Mouse (Mus musculus): ENCODE results near the gene Gm10382. TPM values are rescaled to one million over a fixed set of nuclear protein-coding genes. Genes with fewer than 3 reads are reported as not detected.
A peak's percentile ranks its signal among the peaks of the same experiment; 100 is the strongest.
"Not testable (repeated sequence)": the region's sequence is repeated elsewhere in the genome, so short reads cannot be mapped to it uniquely, and the experiment has no call there.

Gene Gm10382
- polyA plus RNA-seq, 1 experiment from 2014 or later = 0.65 TPM

- 1% methylated on average over 69 of the region's 69 CpGs for WGBS
- Histone ChIP-seq H3K27me3 (ENCODE audit: control insufficient read depth, insufficient read depth, low read length) (no peaks in the 10 kb centered on the region), H3K4me2 (ENCODE audit: low read depth, low read length, severe bottlenecking) (peak within 1 kb of the TSS; percentile 93), H3K9ac (ENCODE audit: low read length) (peak within 1 kb of the TSS; percentile 97), H3K4me3 (ENCODE audit: low read depth, low read length) (peak within 1 kb of the TSS; percentile 98), H3K9me3 (ENCODE audit: control insufficient read depth, low read length) (no peaks in the 10 kb centered on the region), H3K27ac (ENCODE audit: low read depth, low read length) (peak within 1 kb of the TSS; percentile 94), H3K4me1 (replicated peaks; ENCODE audit: control insufficient read depth, insufficient read depth, low read length) (peaks cover 18% of the 10 kb centered on the region), H3K36me3 (ENCODE audit: control insufficient read depth, insufficient read depth, low read length) (peaks cover 4% of the 10 kb centered on the region; the same call in 1 of the 2 replicates)
- DNase-seq (ENCODE audit: low spot score) = peak; percentile 95
- peak; percentile 68 for ATAC-seq (replicated peaks; ENCODE audit: low FRiP score)
Measured at GRCm38 (mm10) chr5:125389579-125390441, 688 bp downstream of the Gm10382 start, which contains the start of gene Ubc. Ubc (minus strand) TSS chr5:125390202.

DNA sequence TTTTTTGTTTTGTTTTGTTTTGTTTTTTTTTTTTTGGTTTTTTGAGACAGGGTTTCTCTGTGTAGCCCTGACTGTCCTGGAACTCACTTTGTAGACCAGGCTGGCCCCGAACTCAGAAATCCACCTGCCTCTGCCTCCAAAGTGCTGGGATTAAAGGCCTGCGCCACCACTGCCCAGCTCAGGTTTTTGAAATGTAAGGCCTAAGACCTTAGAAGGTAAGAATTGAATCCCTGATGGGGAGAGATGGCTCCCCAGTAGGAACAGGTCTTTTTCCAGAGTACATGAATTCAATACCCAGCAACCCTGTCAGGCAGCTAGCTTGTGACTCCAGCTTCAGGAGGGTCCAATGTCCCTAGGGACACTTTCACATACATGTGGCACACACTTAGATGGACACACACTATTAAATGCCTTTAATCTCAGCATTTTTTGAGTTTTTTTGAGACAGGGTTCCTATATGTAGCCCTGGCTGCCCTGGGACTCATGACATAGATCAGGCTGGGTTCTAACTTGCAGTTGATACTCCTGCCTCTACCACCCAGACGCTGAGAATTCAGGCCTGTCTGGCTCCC is 1.9 kb downstream of the Gm10382 start:
- Histone ChIP-seq H3K9ac (ENCODE audit: low read length) (no peak overlapping the region), H3K9me3 (ENCODE audit: control insufficient read depth, low read length) (no peaks in the 10 kb centered on the region), H3K4me2 (ENCODE audit: low read depth, low read length, severe bottlenecking) (no peak overlapping the region), H3K4me1 (replicated peaks; ENCODE audit: control insufficient read depth, insufficient read depth, low read length) (peaks cover 18% of the 10 kb centered on the region), H3K27ac (ENCODE audit: low read depth, low read length) (no peak overlapping the region), H3K36me3 (ENCODE audit: control insufficient read depth, insufficient read depth, low read length) (no peaks in the 10 kb centered on the region), H3K27me3 (ENCODE audit: control insufficient read depth, insufficient read depth, low read length) (no peaks in the 10 kb centered on the region), H3K4me3 (ENCODE audit: low read depth, low read length) (no peak overlapping the region)
- DNase-seq (ENCODE audit: low spot score) (no peak), ATAC-seq (replicated peaks; ENCODE audit: low FRiP score) (no peak)
- WGBS = 93% methylated on average over 3 of the region's 3 CpGs

- no peak for ATAC-seq (replicated peaks; ENCODE audit: low FRiP score)
- Histone ChIP-seq H3K27me3 (ENCODE audit: control insufficient read depth, insufficient read depth, low read length) (no peaks in the 10 kb centered on the region), H3K4me1 (replicated peaks; ENCODE audit: control insufficient read depth, insufficient read depth, low read length) (peaks cover 18% of the 10 kb centered on the region), H3K27ac (ENCODE audit: low read depth, low read length) (no peak overlapping the region), H3K9me3 (ENCODE audit: control insufficient read depth, low read length) (no peaks in the 10 kb centered on the region), H3K9ac (ENCODE audit: low read length) (no peak overlapping the region), H3K36me3 (ENCODE audit: control insufficient read depth, insufficient read depth, low read length) (no peaks in the 10 kb centered on the region), H3K4me3 (ENCODE audit: low read depth, low read length) (no peak overlapping the region), H3K4me2 (ENCODE audit: low read depth, low read length, severe bottlenecking) (no peak overlapping the region)
- no peak for DNase-seq (ENCODE audit: low spot score)
- WGBS = 91% methylated on average over 5 of the region's 5 CpGs
Measured at GRCm38 (mm10) chr5:125391609-125392008, 2.5 kb downstream of the Gm10382 start.

DNA sequence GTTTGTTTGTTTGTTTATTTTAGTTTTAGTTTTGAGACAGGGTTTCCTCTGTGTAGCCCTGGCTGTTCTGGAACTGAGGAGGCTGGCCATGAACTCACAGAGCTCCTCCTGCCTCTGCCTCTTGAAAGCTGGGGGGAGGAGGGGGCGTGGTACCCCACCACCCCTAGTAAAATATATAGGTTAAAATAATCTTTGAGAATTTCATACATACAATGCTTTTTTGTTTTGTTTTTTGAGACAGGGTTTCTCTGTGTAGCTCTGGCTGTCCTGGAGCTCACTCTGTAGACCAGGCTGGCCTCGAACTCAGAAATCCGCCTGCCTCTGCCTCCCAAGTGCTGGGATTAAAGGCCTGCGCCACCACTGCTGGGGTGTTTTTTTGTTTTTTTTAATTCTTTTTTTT is 3.1 kb downstream of the Gm10382 start:
- not testable (repeated sequence) for H3K27me3 ChIP-seq (ENCODE audit: control insufficient read depth, insufficient read depth, low read length); H3K9me3 ChIP-seq (ENCODE audit: control insufficient read depth, low read length); ATAC-seq (replicated peaks; ENCODE audit: low FRiP score); H3K4me2 ChIP-seq (ENCODE audit: low read depth, low read length, severe bottlenecking); H3K9ac ChIP-seq (ENCODE audit: low read length); DNase-seq (ENCODE audit: low spot score); H3K36me3 ChIP-seq (ENCODE audit: control insufficient read depth, insufficient read depth, low read length); H3K4me3 ChIP-seq (ENCODE audit: low read depth, low read length)
- H3K4me1 ChIP-seq (replicated peaks; ENCODE audit: control insufficient read depth, insufficient read depth, low read length) = peaks cover 18% of the 10 kb centered on the region
- 99% methylated on average over 4 of the region's 4 CpGs for WGBS
- H3K27ac ChIP-seq (ENCODE audit: low read depth, low read length) = peak overlapping the region; percentile 98; the same call in 1 of the 2 replicates

DNA sequence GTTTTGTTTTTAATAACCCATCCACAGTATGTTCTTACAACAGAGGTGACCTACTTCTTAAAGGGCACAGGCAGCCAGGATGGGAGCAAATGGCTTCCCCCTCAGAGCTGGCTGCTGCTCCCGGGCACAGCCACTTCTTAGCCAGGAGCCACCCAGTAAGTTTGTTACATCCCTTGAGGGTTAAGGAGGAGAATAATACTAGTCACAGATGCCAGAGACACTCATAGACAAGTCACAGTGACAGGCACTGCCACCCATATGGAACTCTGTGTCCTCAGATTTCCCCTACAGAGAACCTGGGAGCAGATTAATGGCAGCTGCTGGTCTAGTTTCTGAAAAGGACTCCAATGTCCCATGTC is 3.5 kb downstream of the Gm10382 start:
- Histone ChIP-seq H3K4me1 (replicated peaks; ENCODE audit: control insufficient read depth, insufficient read depth, low read length) (peaks cover 18% of the 10 kb centered on the region), H3K9me3 (ENCODE audit: control insufficient read depth, low read length) (no peaks in the 10 kb centered on the region), H3K27me3 (ENCODE audit: control insufficient read depth, insufficient read depth, low read length) (no peaks in the 10 kb centered on the region), H3K27ac (ENCODE audit: low read depth, low read length) (peak overlapping the region; percentile 98), H3K36me3 (ENCODE audit: control insufficient read depth, insufficient read depth, low read length) (no peaks in the 10 kb centered on the region), H3K9ac (ENCODE audit: low read length) (peak overlapping the region; percentile 40), H3K4me2 (ENCODE audit: low read depth, low read length, severe bottlenecking) (no peak overlapping the region; the same call in 1 of the 2 replicates), H3K4me3 (ENCODE audit: low read depth, low read length) (no peak overlapping the region)
- DNase-seq (ENCODE audit: low spot score) (no peak), ATAC-seq (replicated peaks; ENCODE audit: low FRiP score) (no peak)
- WGBS = 50% methylated on average over 1 of the region's 1 CpGs

DNA sequence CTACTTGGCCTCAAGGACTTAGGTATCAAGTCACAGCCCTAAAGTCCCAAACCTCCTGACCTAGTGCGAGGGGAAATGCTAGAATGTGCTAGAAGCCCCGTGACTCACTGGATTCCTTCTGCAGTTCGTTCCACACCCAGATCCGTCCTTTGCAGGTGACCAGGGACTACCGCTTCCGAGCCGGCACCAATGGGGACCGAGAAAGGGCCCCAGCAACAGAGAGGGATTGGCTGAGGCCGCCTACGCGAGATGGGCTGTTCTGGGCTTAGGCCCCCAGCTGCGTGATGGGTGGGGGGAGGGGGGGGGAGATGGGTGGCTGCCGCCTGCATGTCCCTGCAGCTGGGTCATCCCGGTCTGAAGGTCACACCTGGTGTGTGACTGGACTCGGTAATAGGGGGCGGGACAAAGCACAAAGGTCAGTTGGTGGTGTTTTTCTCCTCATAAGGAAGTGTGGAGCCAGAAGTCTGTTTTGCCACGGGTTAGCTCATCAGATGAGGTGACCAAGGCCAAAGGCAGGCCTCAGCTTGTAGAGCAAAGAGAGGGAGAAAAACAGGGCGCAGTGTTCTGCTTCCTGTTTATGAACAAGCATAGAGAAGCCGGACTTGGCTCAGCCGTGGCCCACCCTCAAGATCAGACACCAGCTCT is 4.0 kb downstream of the Gm10382 start:
- H3K27me3 ChIP-seq (ENCODE audit: control insufficient read depth, insufficient read depth, low read length) = no peaks in the 10 kb centered on the region
- WGBS = 2% methylated on average over 20 of the region's 20 CpGs

DNA sequence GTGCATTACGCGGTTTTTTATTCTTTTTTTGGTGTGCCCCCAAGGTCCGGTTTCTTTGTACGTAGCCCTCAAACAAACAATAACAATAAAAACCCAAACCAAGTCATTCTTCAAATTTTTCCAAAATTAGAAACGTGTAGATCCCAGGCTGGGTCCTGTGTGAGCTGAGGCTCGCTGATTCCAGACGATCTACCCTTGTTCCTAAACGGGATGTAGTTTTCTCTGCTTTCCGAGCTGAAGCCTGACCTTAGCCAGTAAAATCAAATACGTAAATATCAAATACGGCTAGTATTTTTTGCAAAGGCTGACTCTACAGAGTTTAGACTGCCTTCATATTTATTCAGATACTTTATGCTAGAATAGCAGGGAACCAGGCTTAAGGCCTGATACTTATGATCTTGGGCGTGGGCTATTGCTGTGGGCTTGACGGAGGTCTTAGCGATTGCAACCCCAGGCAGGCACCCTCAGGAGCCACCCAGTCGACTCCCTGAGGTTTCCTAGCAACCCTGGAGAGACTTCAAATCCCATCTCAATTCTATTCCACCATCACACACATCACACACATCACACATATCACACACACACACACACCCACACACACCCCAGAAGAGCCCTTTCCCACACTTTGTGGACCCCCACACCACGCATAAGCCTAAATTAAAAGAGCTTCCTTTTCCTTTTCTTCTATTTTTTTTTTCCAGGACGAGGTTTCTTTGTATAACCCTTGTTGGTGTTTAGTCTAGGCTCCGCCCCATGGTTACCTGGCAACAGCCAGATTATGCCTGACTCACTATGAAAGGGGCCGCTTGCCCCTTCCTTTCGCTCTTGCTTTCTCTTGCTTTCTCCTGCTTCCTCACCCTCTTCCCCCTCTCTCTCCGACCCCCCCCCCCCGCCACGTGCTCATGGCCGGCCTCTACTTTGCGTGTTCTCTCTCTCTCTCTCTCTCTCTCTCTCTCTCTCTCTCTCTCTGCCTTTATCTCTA is 4.8 kb downstream of the Gm10382 start:
- H3K36me3 ChIP-seq (ENCODE audit: control insufficient read depth, insufficient read depth, low read length) = no peaks in the 10 kb centered on the region
- H3K4me3 ChIP-seq (ENCODE audit: low read depth, low read length) = peak overlapping the region; percentile 20
- H3K9me3 ChIP-seq (ENCODE audit: control insufficient read depth, low read length) = no peaks in the 10 kb centered on the region
- 10% methylated on average over 23 of the region's 25 CpGs for WGBS
- H3K27ac ChIP-seq (ENCODE audit: low read depth, low read length) = peak overlapping the region; percentile 98
- H3K27me3 ChIP-seq (ENCODE audit: control insufficient read depth, insufficient read depth, low read length) = no peaks in the 10 kb centered on the region
- H3K9ac ChIP-seq (ENCODE audit: low read length) = peak overlapping the region; percentile 61
- peak overlapping the region; percentile 47 for H3K4me2 ChIP-seq (ENCODE audit: low read depth, low read length, severe bottlenecking)
- peak; percentile 92 for DNase-seq (ENCODE audit: low spot score)
- peaks cover 18% of the 10 kb centered on the region for H3K4me1 ChIP-seq (replicated peaks; ENCODE audit: control insufficient read depth, insufficient read depth, low read length)
- peak; percentile 80 for ATAC-seq (replicated peaks; ENCODE audit: low FRiP score)

More for the DNA sequence above, 4.0 kb downstream of the Gm10382 start:
- Histone ChIP-seq H3K4me1 (replicated peaks; ENCODE audit: control insufficient read depth, insufficient read depth, low read length) (peaks cover 18% of the 10 kb centered on the region), H3K9me3 (ENCODE audit: control insufficient read depth, low read length) (no peaks in the 10 kb centered on the region), H3K4me2 (ENCODE audit: low read depth, low read length, severe bottlenecking) (peak overlapping the region; percentile 47), H3K9ac (ENCODE audit: low read length) (peak overlapping the region; percentile 61), H3K4me3 (ENCODE audit: low read depth, low read length) (peak overlapping the region; percentile 20), H3K36me3 (ENCODE audit: control insufficient read depth, insufficient read depth, low read length) (no peaks in the 10 kb centered on the region), H3K27ac (ENCODE audit: low read depth, low read length) (peak overlapping the region; percentile 98)
- ATAC-seq (replicated peaks; ENCODE audit: low FRiP score) (peak; percentile 86), DNase-seq (ENCODE audit: low spot score) (peak; percentile 96)

DNA sequence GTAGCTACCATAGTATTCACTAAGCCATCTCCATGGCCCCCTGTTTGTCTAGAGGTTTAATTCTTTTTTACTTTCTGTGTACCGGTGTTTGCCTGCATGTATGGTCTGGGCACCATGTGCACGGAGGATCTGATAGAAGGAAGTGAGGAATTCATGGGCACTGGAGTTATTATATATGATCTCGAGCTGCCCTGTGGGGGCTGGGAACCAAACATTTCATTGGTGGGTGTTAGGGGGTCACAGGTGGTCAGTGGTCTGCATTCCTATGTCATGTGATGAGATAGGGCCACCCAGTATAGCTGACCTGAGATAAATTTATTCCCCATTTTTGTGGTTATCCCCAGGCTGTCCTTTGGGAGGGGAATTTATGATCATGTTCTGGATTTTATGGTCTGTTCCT is 5.9 kb downstream of the Gm10382 start:
- H3K27me3 ChIP-seq (ENCODE audit: control insufficient read depth, insufficient read depth, low read length) = no peaks in the 10 kb centered on the region
- H3K4me2 ChIP-seq (ENCODE audit: low read depth, low read length, severe bottlenecking) = peak overlapping the region; percentile 47; the same call in 1 of the 2 replicates
- 43% methylated on average over 3 of the region's 3 CpGs for WGBS

More for the DNA sequence above, 5.9 kb downstream of the Gm10382 start:
- H3K27ac ChIP-seq (ENCODE audit: low read depth, low read length) = peak overlapping the region; percentile 98
- DNase-seq (ENCODE audit: low spot score) (no peak), ATAC-seq (replicated peaks; ENCODE audit: low FRiP score) (no peak)
- H3K9me3 ChIP-seq (ENCODE audit: control insufficient read depth, low read length) = no peaks in the 10 kb centered on the region
- no peak overlapping the region for H3K4me3 ChIP-seq (ENCODE audit: low read depth, low read length)
- peaks cover 18% of the 10 kb centered on the region for H3K4me1 ChIP-seq (replicated peaks; ENCODE audit: control insufficient read depth, insufficient read depth, low read length)
- no peaks in the 10 kb centered on the region for H3K36me3 ChIP-seq (ENCODE audit: control insufficient read depth, insufficient read depth, low read length)
- H3K9ac ChIP-seq (ENCODE audit: low read length) = peak overlapping the region; percentile 58; the same call in 1 of the 2 replicates

Data from forebrain, embryonic 11.5 days (tissue).